Mouse (Mus musculus) thymus, postnatal 25 days (tissue): ENCODE measurements around the gene Srek1ip1.

ENCODE experiments used
- DNase-seq: peaks from one replicate; pipeline ENCODE4 v3.0.0; 2022

Gene Srek1ip1

GRCm38 (mm10) chr13:104792184-104792583, at the start of gene Srek1ip1:
Gene Srek1ip1, plus strand, starts transcription at chr13:104792484.
- DNase-seq = no peak

GRCm38 (mm10) chr13:104742866-104743265, 49.4 kb upstream of the Srek1ip1 start:
- DNase-seq = no peak

- DNase-seq = no peak
Observed at GRCm38 (mm10) chr13:104747032-104747431, 45.3 kb upstream of the Srek1ip1 start.

- DNase-seq = no peak
Observed at GRCm38 (mm10) chr13:104759381-104759780, 32.9 kb upstream of the Srek1ip1 start.

GRCm38 (mm10) chr13:104762401-104762800, 29.9 kb upstream of the Srek1ip1 start:
- DNase-seq = no peak

- DNase-seq = no peak
Observed at GRCm38 (mm10) chr13:104763193-104763592, 29.1 kb upstream of the Srek1ip1 start.

- DNase-seq = no peak
Observed at GRCm38 (mm10) chr13:104779104-104779670, 13.1 kb upstream of the Srek1ip1 start.

GRCm38 (mm10) chr13:104787260-104787659, 5.0 kb upstream of the Srek1ip1 start:
- no peak for DNase-seq

GRCm38 (mm10) chr13:104789663-104790062, 2.6 kb upstream of the Srek1ip1 start:
- peak; percentile 19 for DNase-seq

- no peak for DNase-seq
Observed at GRCm38 (mm10) chr13:104794421-104794820, 2.1 kb downstream of the Srek1ip1 start.

GRCm38 (mm10) chr13:104799067-104799466, 6.8 kb downstream of the Srek1ip1 start:
- no peak for DNase-seq

- no peak for DNase-seq
Observed at GRCm38 (mm10) chr13:104799566-104800182, 7.4 kb downstream of the Srek1ip1 start.

GRCm38 (mm10) chr13:104805681-104806080, 13.4 kb downstream of the Srek1ip1 start:
- no peak for DNase-seq

GRCm38 (mm10) chr13:104816270-104816634, 24.0 kb downstream of the Srek1ip1 start:
- no peak for DNase-seq

- DNase-seq = peak; percentile 86
Observed at GRCm38 (mm10) chr13:104816635-104817571, 24.6 kb downstream of the Srek1ip1 start, which contains the start of gene Cwc27. Gene Cwc27, minus strand, starts transcription at chr13:104817142.

- peak; percentile 32 for DNase-seq
Observed at GRCm38 (mm10) chr13:104817696-104818095, 25.4 kb downstream of the Srek1ip1 start.

- no peak for DNase-seq
Observed at GRCm38 (mm10) chr13:104821192-104821591, 28.9 kb downstream of the Srek1ip1 start.

GRCm38 (mm10) chr13:104821908-104822307, 29.6 kb downstream of the Srek1ip1 start:
- DNase-seq = no peak

- no peak for DNase-seq
Observed at GRCm38 (mm10) chr13:104822411-104822838, 30.1 kb downstream of the Srek1ip1 start.

GRCm38 (mm10) chr13:104825470-104825869, 33.2 kb downstream of the Srek1ip1 start:
- no peak for DNase-seq

- no peak for DNase-seq
Observed at GRCm38 (mm10) chr13:104832811-104833210, 40.5 kb downstream of the Srek1ip1 start.

- no peak for DNase-seq
Observed at GRCm38 (mm10) chr13:104837628-104838027, 45.3 kb downstream of the Srek1ip1 start.

GRCm38 (mm10) chr13:104841937-104842336, 49.7 kb downstream of the Srek1ip1 start:
- no peak for DNase-seq
